Mouse (Mus musculus): ENCODE results near the gene Gm20388. TPM values are rescaled to one million over a fixed set of nuclear protein-coding genes. Genes with fewer than 3 reads are reported as not detected.
A peak's percentile ranks its signal among the peaks of the same experiment; 100 is the strongest.

Gm20388 gene
- polyA plus RNA-seq, 1 experiment = not detected

- H3K4me3 ChIP-seq (ENCODE audit: insufficient read depth, low read depth, low read length) = no peak overlapping the region
- 39% methylated on average over 10 of the region's 10 CpGs for WGBS
- H3K4me1 ChIP-seq (ENCODE audit: control insufficient read depth, insufficient read depth, low read length) = peaks cover 59% of the 10 kb centered on the region
- H3K27ac ChIP-seq (ENCODE audit: insufficient read depth, low read depth, low read length) = peak overlapping the region; percentile 87
- TF ChIP-seq CTCF (IDR thresholded peaks at IDR 0.05; ENCODE audit: insufficient read depth, low read depth, low read length) (no peak), POLR2A (IDR thresholded peaks at IDR 0.05; ENCODE audit: insufficient read depth, low read depth, low read length) (no peak)
These were observed 3969.6 kb downstream of the Gm20388 start for GRCm38 (mm10) chr8:123880271-123880670.

- Histone ChIP-seq H3K4me3 (ENCODE audit: insufficient read depth, low read depth, low read length) (no peak overlapping the region), H3K4me1 (ENCODE audit: control insufficient read depth, insufficient read depth, low read length) (peaks cover 64% of the 10 kb centered on the region), H3K27ac (ENCODE audit: insufficient read depth, low read depth, low read length) (peak overlapping the region; percentile 87)
- TF ChIP-seq CTCF (IDR thresholded peaks at IDR 0.05; ENCODE audit: insufficient read depth, low read depth, low read length) (no peak), POLR2A (IDR thresholded peaks at IDR 0.05; ENCODE audit: insufficient read depth, low read depth, low read length) (no peak)
- WGBS = 42% methylated on average over 4 of the region's 4 CpGs
These were observed 3970.2 kb downstream of the Gm20388 start for GRCm38 (mm10) chr8:123880821-123881350.

GRCm38 (mm10) chr8:123882412-123882811 lies 3971.8 kb downstream of the Gm20388 start:
- Histone ChIP-seq H3K4me3 (ENCODE audit: insufficient read depth, low read depth, low read length) (no peak overlapping the region), H3K4me1 (ENCODE audit: control insufficient read depth, insufficient read depth, low read length) (peaks cover 66% of the 10 kb centered on the region), H3K27ac (ENCODE audit: insufficient read depth, low read depth, low read length) (peak overlapping the region; percentile 93)
- WGBS = 67% methylated on average over 2 of the region's 2 CpGs
- no peak for TF ChIP-seq CTCF (IDR thresholded peaks at IDR 0.05; ENCODE audit: insufficient read depth, low read depth, low read length)
- TF ChIP-seq POLR2A (IDR thresholded peaks at IDR 0.05; ENCODE audit: insufficient read depth, low read depth, low read length) = no peak

- Histone ChIP-seq H3K4me1 (ENCODE audit: control insufficient read depth, insufficient read depth, low read length) (peaks cover 63% of the 10 kb centered on the region), H3K4me3 (ENCODE audit: insufficient read depth, low read depth, low read length) (no peak overlapping the region), H3K27ac (ENCODE audit: insufficient read depth, low read depth, low read length) (peak overlapping the region; percentile 93)
- TF ChIP-seq CTCF (IDR thresholded peaks at IDR 0.05; ENCODE audit: insufficient read depth, low read depth, low read length) (no peak), POLR2A (IDR thresholded peaks at IDR 0.05; ENCODE audit: insufficient read depth, low read depth, low read length) (no peak)
- WGBS = 51% methylated on average over 4 of the region's 4 CpGs
These were observed 3972.5 kb downstream of the Gm20388 start for GRCm38 (mm10) chr8:123883094-123883493.

DNA sequence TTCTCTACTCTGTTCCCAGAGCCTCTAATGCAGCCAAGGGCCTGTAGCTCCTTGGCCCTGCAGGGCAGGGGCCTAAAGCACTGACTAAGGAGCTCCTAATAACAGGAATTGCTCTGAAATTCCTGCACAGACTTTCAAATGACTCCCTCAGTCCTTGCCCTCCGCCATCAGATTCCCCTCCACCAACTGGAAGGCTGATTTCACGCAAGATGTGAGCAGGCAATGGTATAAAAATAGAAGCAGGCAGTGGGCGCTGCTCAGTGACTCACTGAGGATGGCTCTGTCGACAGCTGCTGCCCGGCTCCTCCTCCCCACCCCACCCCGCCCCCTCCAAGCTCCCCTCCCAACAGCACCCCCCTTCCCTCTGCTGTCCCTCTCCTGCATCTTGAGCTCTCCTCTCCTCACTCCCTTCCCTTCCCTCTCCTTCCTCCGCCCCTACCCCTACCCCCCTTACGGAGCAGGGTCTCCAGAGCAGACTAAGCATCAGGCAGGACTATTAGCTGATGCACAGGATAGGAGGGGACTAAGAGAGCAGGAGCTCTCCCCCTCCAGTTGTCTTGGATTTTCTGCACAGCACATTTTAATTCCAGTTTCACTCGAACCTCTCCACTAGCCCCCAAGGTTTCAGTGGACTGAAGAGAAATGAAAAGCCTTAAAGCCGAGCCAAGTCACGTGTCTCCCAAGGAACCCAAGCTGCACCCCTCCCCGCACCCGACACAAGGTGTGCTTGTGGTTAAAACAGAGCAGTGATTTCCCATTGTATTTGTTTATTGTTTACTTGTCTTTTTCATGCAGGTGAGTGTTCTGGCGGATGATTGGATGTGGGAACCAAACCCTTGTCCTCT lies 3974.3 kb downstream of the Gm20388 start:
- TF ChIP-seq POLR2A (IDR thresholded peaks at IDR 0.05; ENCODE audit: insufficient read depth, low read depth, low read length) (0 out of 2 replicates have a peak, but pooled peaks have one; percentile 25), CTCF (IDR thresholded peaks at IDR 0.05; ENCODE audit: insufficient read depth, low read depth, low read length) (no peak)
- Histone ChIP-seq H3K4me3 (ENCODE audit: insufficient read depth, low read depth, low read length) (peak overlapping the region; percentile 6; the same call in 1 of the 2 replicates), H3K4me1 (ENCODE audit: control insufficient read depth, insufficient read depth, low read length) (peaks cover 56% of the 10 kb centered on the region), H3K27ac (ENCODE audit: insufficient read depth, low read depth, low read length) (peak overlapping the region; percentile 98)
- WGBS = 4% methylated on average over 14 of the region's 14 CpGs

DNA sequence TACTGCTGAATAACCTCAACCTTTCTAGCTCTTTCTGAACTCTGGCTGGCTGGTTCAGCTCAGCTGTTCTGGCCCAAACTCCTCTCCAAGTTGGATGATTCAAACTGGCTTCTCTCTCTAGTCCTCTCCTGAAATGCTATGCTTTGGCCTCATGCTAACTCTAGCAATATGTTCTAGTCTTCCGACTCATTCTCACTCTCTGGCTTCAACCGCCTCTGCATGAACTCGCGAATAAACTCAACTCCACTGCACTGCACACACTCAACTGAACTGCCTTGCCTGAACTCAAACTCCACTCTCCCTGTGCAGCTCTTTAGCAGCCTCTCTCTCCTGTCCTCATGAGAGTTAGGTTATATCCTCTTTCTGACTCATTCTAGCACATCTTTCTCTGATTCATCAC lies 3976.5 kb downstream of the Gm20388 start:
- WGBS = 75% methylated on average over 4 of the region's 4 CpGs
- Histone ChIP-seq H3K27ac (ENCODE audit: insufficient read depth, low read depth, low read length) (no peak overlapping the region), H3K4me1 (ENCODE audit: control insufficient read depth, insufficient read depth, low read length) (peaks cover 47% of the 10 kb centered on the region), H3K4me3 (ENCODE audit: insufficient read depth, low read depth, low read length) (no peak overlapping the region)
- TF ChIP-seq CTCF (IDR thresholded peaks at IDR 0.05; ENCODE audit: insufficient read depth, low read depth, low read length) (no peak), POLR2A (IDR thresholded peaks at IDR 0.05; ENCODE audit: insufficient read depth, low read depth, low read length) (no peak)

DNA sequence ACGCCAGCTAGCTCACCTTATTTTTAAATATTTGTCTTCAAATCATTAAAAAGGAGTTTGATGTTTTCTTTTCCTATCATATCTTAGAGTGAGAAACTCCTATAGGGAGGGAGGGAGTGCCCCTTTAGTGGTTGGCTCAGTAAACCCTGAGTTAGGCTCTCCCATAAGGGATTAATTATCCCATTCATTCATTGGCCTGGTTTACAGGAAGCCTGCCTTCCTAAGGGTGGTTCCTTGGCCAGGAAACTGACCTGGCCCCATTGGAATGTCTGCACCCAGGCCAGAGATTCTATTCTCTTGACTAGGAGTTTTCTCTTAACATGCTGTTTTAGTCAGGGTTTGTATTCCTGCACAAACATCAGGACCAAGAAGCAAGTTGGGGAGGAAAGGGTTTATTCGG lies 3977.3 kb downstream of the Gm20388 start:
- no peak overlapping the region for H3K4me3 ChIP-seq (ENCODE audit: insufficient read depth, low read depth, low read length)
- WGBS = 81% methylated on average over 2 of the region's 2 CpGs
- no peak for TF ChIP-seq CTCF (IDR thresholded peaks at IDR 0.05; ENCODE audit: insufficient read depth, low read depth, low read length)

GRCm38 (mm10) chr8:123889797-123890196 lies 3979.2 kb downstream of the Gm20388 start:
- H3K27ac ChIP-seq (ENCODE audit: insufficient read depth, low read depth, low read length) = no peak overlapping the region
- no peak for TF ChIP-seq CTCF (IDR thresholded peaks at IDR 0.05; ENCODE audit: insufficient read depth, low read depth, low read length)
- TF ChIP-seq POLR2A (IDR thresholded peaks at IDR 0.05; ENCODE audit: insufficient read depth, low read depth, low read length) = no peak
- peaks cover 36% of the 10 kb centered on the region for H3K4me1 ChIP-seq (ENCODE audit: control insufficient read depth, insufficient read depth, low read length)
- H3K4me3 ChIP-seq (ENCODE audit: insufficient read depth, low read depth, low read length) = no peak overlapping the region
- WGBS = 68% methylated on average over 4 of the region's 4 CpGs

More for the DNA sequence above, 3977.3 kb downstream of the Gm20388 start:
- Histone ChIP-seq H3K4me1 (ENCODE audit: control insufficient read depth, insufficient read depth, low read length) (peaks cover 48% of the 10 kb centered on the region), H3K27ac (ENCODE audit: insufficient read depth, low read depth, low read length) (no peak overlapping the region)

- WGBS = 6% methylated on average over 11 of the region's 11 CpGs
- Histone ChIP-seq H3K4me1 (ENCODE audit: control insufficient read depth, insufficient read depth, low read length) (peaks cover 31% of the 10 kb centered on the region), H3K4me3 (ENCODE audit: insufficient read depth, low read depth, low read length) (peak overlapping the region; percentile 49), H3K27ac (ENCODE audit: insufficient read depth, low read depth, low read length) (peak overlapping the region; percentile 90)
- TF ChIP-seq CTCF (IDR thresholded peaks at IDR 0.05; ENCODE audit: insufficient read depth, low read depth, low read length) (no peak), POLR2A (IDR thresholded peaks at IDR 0.05; ENCODE audit: insufficient read depth, low read depth, low read length) (no peak)
These were observed 3980.6 kb downstream of the Gm20388 start for GRCm38 (mm10) chr8:123891271-123891670.

Measured in olfactory bulb, adult 2 months (tissue).